Mouse (Mus musculus): ENCODE data around the gene Scd1. TPM values are rescaled to one million over a fixed set of nuclear protein-coding genes. Genes with fewer than 3 reads are reported as not detected.

The Scd1 gene
- polyA plus RNA-seq, 1 experiment from 2014 or later: 1.3 TPM

DNA sequence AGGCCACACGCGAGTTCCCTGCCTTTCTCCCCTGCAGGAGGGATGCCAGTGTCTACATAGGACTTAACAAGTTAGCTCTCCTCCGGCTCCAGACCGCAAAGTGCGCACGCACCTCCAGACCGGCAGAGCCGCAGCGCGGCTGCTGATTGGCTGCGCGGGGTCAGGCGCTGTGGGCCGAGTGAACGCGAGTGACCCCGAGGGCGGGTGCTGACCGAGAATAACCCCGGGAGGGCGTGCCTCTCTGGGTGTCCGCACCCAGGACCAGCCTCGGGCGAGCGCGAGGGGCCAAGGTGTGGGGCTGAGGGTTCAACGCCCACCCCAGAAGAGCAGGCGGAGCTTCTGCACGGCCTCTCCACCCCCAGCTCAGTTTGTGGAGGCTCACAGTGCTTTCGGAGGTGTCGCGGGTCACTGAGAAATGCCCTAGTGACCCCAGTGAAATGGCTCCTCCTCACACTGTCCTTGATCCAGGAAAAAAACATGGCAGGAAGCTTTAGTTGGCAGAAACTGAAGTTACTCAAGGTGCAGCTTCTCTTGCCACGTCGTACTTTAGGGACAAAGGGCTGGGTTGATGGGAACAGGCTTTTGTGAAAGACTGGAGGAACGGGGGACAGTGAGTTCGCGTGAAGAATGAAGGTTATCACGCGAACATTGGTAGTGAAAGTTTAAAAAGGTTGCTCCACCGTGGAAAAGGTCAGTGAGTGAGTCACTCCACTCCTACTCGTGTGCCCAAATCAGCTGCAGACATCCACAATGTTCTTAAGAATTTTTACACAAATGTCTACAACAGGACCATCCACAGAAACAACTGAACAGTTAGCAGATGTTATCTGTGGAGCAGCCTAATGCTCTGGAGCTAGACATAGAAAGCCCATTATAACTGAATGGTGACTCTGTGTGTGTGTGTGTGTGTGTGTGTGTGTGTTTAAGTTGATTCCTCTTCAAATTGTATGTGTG lies 18.9 kb downstream of the Scd1 start:
- no peaks in the 10 kb centered on the region for H3K9me3 ChIP-seq (ENCODE audit: control insufficient read depth, low read length)
- TF ChIP-seq CTCF (IDR thresholded peaks at IDR 0.05; ENCODE audit: low read depth) (no peak; the same call in 1 of the 2 replicates), EP300 (optimal IDR thresholded peaks at IDR 0.05) (no peak)
- H3K4me2 ChIP-seq (replicated peaks; ENCODE audit: low read depth): peak overlapping the region; percentile 79
- peak; percentile 98 for ATAC-seq (ENCODE audit: low FRiP score, low TSS enrichment)
- no peaks in the 10 kb centered on the region for H3K36me3 ChIP-seq (ENCODE audit: control insufficient read depth, insufficient read depth, low read length)
- peak overlapping the region; percentile 50 for H3K4me3 ChIP-seq (ENCODE audit: low read depth, low read length)
- DNase-seq (ENCODE audit: low spot score): peak; percentile 97
- peak overlapping the region; percentile 58 for H3K9ac ChIP-seq (ENCODE audit: low read length)
- WGBS: 1% methylated on average over 41 of the region's 41 CpGs
- H3K4me1 ChIP-seq (replicated peaks; ENCODE audit: control insufficient read depth, insufficient read depth): peaks cover 6% of the 10 kb centered on the region; the same call in 1 of the 2 replicates
- peak overlapping the region; percentile 85 for H3K27ac ChIP-seq (replicated peaks)
- no peaks in the 10 kb centered on the region for H3K27me3 ChIP-seq (ENCODE audit: control insufficient read depth, insufficient read depth, low read length)

DNA sequence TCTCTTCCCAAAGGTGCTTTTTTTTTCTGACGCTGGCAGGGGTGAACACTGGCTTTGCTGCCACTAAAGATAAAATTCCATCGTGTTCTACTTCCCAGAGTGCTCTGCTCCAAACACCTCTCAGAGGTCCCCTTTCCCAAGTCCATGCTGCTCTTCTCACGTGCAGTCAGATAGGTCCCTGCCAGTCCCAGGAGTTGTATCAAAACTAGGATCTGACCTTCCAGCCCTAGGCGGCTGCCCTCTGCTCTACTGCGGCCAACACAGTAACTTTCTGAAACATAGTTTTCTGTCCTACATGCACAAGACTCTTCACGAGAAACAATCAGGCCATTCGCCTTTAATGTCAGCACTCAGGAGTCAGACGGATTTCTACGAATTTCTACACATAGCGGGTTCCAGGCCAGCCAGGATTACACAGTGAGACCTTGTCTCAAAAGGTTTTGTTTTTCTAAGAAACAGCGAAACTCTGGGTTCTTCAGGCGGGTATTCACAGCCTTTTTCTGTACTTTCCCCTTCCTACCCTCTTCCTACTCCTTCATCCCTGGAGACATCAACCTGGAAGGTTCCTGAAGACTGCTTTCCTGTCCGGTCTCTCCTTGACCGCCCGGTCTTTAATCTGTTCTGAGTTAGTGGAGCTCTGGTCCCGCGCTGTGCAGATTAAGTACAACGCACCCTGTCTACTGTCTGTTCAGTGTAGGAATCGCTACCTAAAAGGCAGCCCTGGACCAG lies 19.8 kb downstream of the Scd1 start:
- Histone ChIP-seq H3K36me3 (ENCODE audit: control insufficient read depth, insufficient read depth, low read length) (no peaks in the 10 kb centered on the region), H3K27me3 (ENCODE audit: control insufficient read depth, insufficient read depth, low read length) (no peaks in the 10 kb centered on the region), H3K4me1 (replicated peaks; ENCODE audit: control insufficient read depth, insufficient read depth) (peaks cover 6% of the 10 kb centered on the region; the same call in 1 of the 2 replicates), H3K4me3 (ENCODE audit: low read depth, low read length) (peak overlapping the region; percentile 50), H3K4me2 (replicated peaks; ENCODE audit: low read depth) (peak overlapping the region; percentile 79), H3K9ac (ENCODE audit: low read length) (peak overlapping the region; percentile 58), H3K27ac (replicated peaks) (peak overlapping the region; percentile 85), H3K9me3 (ENCODE audit: control insufficient read depth, low read length) (no peaks in the 10 kb centered on the region)
- no peak for TF ChIP-seq CTCF (IDR thresholded peaks at IDR 0.05; ENCODE audit: low read depth)
- 20% methylated on average over 19 of the region's 19 CpGs for WGBS
- ATAC-seq (ENCODE audit: low FRiP score, low TSS enrichment): no peak; the same call in 1 of the 2 replicates
- no peak for DNase-seq (ENCODE audit: low spot score)

DNA sequence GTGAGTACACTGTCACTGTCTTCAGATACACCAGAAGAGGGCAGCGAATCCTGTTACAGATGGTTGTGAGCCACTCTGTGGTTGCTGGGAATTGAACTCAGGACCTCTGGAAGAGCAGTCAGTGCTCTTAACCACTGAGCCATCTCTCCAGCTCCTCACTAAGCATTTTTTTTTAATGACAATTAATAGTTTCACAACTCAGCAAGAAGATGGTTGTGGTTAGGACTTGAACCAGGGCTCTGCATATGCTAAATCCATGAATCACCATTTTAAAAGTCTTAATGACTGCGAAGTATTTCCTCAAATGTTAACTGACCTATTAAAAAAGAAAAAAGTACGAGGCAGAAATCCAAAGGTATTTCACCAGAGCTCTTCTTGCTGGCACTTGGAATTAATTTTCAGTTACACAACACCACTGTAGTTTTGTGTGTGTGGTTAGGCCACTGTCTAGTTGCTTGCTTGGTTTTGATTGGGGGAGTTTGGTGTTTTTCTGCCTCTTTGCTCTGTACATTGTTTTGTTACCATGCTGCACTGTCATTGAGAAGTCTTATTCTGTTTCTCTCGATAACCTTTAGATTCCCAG lies 20.5 kb downstream of the Scd1 start:
- H3K4me2 ChIP-seq (replicated peaks; ENCODE audit: low read depth): no peak overlapping the region
- H3K27me3 ChIP-seq (ENCODE audit: control insufficient read depth, insufficient read depth, low read length): no peaks in the 10 kb centered on the region
- no peak overlapping the region for H3K27ac ChIP-seq (replicated peaks)
- H3K4me3 ChIP-seq (ENCODE audit: low read depth, low read length): no peak overlapping the region
- TF ChIP-seq EP300 (optimal IDR thresholded peaks at IDR 0.05) (no peak), CTCF (IDR thresholded peaks at IDR 0.05; ENCODE audit: low read depth) (no peak)
- ATAC-seq (ENCODE audit: low FRiP score, low TSS enrichment) (no peak), DNase-seq (ENCODE audit: low spot score) (no peak)
- no peak overlapping the region; the same call in 1 of the 2 replicates for H3K9ac ChIP-seq (ENCODE audit: low read length)
- WGBS: 86% methylated on average over 4 of the region's 4 CpGs
- H3K4me1 ChIP-seq (replicated peaks; ENCODE audit: control insufficient read depth, insufficient read depth): peaks cover 6% of the 10 kb centered on the region; the same call in 1 of the 2 replicates
- H3K9me3 ChIP-seq (ENCODE audit: control insufficient read depth, low read length): no peaks in the 10 kb centered on the region
- no peaks in the 10 kb centered on the region for H3K36me3 ChIP-seq (ENCODE audit: control insufficient read depth, insufficient read depth, low read length)

DNA sequence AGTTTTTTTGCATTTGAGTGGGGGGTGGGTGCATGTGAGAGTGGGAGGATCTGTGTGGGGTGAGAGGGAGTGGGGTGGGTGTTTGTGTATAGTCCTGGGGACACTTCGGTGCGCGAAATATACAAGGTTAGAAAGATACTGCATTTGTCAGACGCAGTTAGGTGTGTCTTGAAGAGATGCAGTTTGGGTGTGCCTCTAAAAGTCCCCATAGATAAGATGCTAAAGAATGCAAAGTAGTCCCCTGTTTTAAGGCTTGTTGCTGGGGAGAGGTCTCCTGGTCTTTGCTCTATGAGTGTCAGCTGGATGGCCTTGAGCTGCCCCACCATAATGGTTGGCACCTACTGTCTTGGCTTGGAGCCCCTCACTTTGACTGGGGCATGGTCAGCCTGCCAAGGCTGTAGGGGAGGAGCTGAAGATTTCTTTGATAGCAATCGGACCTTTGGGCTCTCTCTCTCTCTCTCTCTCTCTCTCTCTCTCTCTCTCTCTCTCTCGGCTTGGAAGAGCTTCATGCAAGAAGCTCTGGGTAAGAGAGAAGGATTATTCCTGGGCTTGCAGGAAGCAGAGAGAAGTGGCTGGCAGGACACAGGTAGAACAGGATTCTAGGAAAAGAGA lies 21.7 kb downstream of the Scd1 start:
- Histone ChIP-seq H3K27ac (replicated peaks) (no peak overlapping the region), H3K9ac (ENCODE audit: low read length) (no peak overlapping the region), H3K27me3 (ENCODE audit: control insufficient read depth, insufficient read depth, low read length) (no peaks in the 10 kb centered on the region), H3K4me2 (replicated peaks; ENCODE audit: low read depth) (no peak overlapping the region), H3K9me3 (ENCODE audit: control insufficient read depth, low read length) (no peaks in the 10 kb centered on the region), H3K36me3 (ENCODE audit: control insufficient read depth, insufficient read depth, low read length) (no peaks in the 10 kb centered on the region), H3K4me3 (ENCODE audit: low read depth, low read length) (no peak overlapping the region), H3K4me1 (replicated peaks; ENCODE audit: control insufficient read depth, insufficient read depth) (peaks cover 6% of the 10 kb centered on the region; the same call in 1 of the 2 replicates)
- no peak for ATAC-seq (ENCODE audit: low FRiP score, low TSS enrichment)
- DNase-seq (ENCODE audit: low spot score): no peak
- TF ChIP-seq EP300 (optimal IDR thresholded peaks at IDR 0.05) (no peak), CTCF (IDR thresholded peaks at IDR 0.05; ENCODE audit: low read depth) (no peak)
- WGBS: 77% methylated on average over 6 of the region's 6 CpGs

DNA sequence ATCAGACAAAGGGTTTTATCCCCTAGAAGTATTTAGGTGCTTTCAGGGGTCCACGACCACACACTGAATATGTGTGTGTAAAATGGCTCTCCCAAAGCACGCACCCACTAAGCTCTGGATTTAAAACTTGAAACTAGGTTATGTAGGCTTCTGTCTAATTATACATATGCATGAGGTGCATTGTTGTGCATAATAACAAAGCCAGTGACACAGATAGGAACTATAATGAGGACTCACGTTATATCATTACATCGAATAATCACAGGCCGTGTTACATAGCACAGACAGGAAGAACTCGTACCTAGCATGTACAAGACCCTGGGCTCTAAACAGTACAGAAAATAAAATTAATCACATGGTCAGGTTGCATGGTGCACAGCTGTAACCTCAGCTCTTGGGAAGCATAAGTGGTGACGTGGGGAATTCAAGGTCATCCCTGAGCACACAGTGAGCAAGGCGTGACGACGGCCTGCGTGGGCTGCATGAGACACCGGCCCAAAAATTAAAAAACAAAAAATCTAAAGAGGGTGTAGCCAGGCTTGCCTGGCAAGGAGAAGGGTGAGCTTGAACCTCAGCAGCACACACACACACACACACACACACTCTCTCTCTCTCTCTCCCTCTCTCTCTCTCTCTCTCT lies 24.9 kb downstream of the Scd1 start:
- Histone ChIP-seq H3K4me1 (replicated peaks; ENCODE audit: control insufficient read depth, insufficient read depth) (peaks cover 2% of the 10 kb centered on the region; the same call in 1 of the 2 replicates), H3K36me3 (ENCODE audit: control insufficient read depth, insufficient read depth, low read length) (no peaks in the 10 kb centered on the region), H3K4me3 (ENCODE audit: low read depth, low read length) (no peak overlapping the region), H3K9me3 (ENCODE audit: control insufficient read depth, low read length) (no peaks in the 10 kb centered on the region), H3K9ac (ENCODE audit: low read length) (no peak overlapping the region), H3K4me2 (replicated peaks; ENCODE audit: low read depth) (no peak overlapping the region), H3K27ac (replicated peaks) (no peak overlapping the region), H3K27me3 (ENCODE audit: control insufficient read depth, insufficient read depth, low read length) (no peaks in the 10 kb centered on the region)
- 78% methylated on average over 12 of the region's 12 CpGs for WGBS
- no peak for TF ChIP-seq EP300 (optimal IDR thresholded peaks at IDR 0.05)
- no peak for TF ChIP-seq CTCF (IDR thresholded peaks at IDR 0.05; ENCODE audit: low read depth)
- no peak for DNase-seq (ENCODE audit: low spot score)
- ATAC-seq (ENCODE audit: low FRiP score, low TSS enrichment): no peak

Data from stomach, postnatal 0 days (tissue).